Mouse (Mus musculus): ENCODE measurements around the gene Mcf2l. TPM values are rescaled to one million over a fixed set of nuclear protein-coding genes. Genes with fewer than 3 reads are reported as not detected.
A peak's percentile ranks its signal among the peaks of the same experiment; 100 is the strongest.

The Mcf2l gene
- polyA plus RNA-seq, 1 experiment from 2014 or later: 14.8 TPM

- no peaks in the 10 kb centered on the region for H3K27me3 ChIP-seq (ENCODE audit: control insufficient read depth, insufficient read depth, low read length)
- ATAC-seq (replicated peaks; ENCODE audit: insufficient number of reproducible peaks, low FRiP score, low TSS enrichment, low read depth): no peak
- H3K4me2 ChIP-seq (ENCODE audit: low read depth, low read length): no peak overlapping the region
- H3K4me3 ChIP-seq (ENCODE audit: low read depth, low read length): no peak overlapping the region
- no peak overlapping the region for H3K27ac ChIP-seq (replicated peaks; ENCODE audit: low read depth, low read length)
- no peaks in the 10 kb centered on the region for H3K36me3 ChIP-seq (replicated peaks; ENCODE audit: control insufficient read depth, insufficient read depth, low read depth, low read length)
- DNase-seq (ENCODE audit: low spot score): no peak
- H3K9me3 ChIP-seq (replicated peaks; ENCODE audit: control insufficient read depth, low read length): no peaks in the 10 kb centered on the region
- no peak overlapping the region for H3K9ac ChIP-seq (replicated peaks; ENCODE audit: low read length)
- H3K4me1 ChIP-seq (ENCODE audit: control insufficient read depth, insufficient read depth, low read length): no peaks in the 10 kb centered on the region
- WGBS: 39% methylated on average over 11 of the region's 11 CpGs
Observed at GRCm38 (mm10) chr8:12931426-12931825, 57.8 kb downstream of the Mcf2l start.

DNA sequence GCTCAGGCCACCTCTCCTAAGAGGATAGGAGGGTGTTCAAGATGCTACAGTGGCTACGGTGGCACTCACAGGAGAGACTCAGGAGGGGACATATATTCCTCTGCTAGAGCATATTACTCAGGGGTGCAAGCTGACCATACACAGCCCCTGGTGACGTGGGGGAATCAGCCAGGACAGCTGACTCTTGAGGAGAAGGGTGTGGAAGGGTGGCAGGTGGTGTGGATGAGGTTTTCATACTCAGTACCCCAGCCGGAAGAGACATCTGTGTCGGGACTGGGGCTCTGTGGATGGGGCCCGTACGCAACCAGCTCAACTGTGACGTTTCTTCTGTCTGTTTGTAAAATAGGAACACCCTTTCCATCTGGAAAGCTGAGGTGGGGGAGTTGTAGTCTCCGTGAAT is 58.9 kb downstream of the Mcf2l start:
- 89% methylated on average over 8 of the region's 8 CpGs for WGBS
- no peak for ATAC-seq (replicated peaks; ENCODE audit: insufficient number of reproducible peaks, low FRiP score, low TSS enrichment, low read depth)

DNA sequence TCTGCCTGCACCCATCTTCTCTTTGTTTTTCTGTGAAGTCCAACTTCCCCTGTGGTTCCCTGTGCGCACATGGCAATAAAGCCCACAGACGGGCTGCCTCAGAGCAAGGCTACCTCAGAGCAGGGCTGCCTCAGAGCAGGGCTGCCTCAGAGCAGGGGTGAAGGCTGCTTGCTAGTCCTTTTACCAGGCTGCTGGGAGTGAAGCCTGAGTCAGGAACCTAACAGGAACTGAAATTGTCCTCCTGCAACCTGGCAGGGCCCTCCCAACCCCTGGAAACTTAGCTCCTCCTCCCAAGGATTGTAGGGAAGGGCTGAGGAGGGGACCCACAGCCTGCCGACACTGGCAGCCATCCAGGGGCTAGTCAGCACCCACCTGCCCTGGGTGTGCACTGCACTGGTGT is 60.2 kb downstream of the Mcf2l start:
- no peak for ATAC-seq (replicated peaks; ENCODE audit: insufficient number of reproducible peaks, low FRiP score, low TSS enrichment, low read depth)
- Histone ChIP-seq H3K4me1 (ENCODE audit: control insufficient read depth, insufficient read depth, low read length) (no peaks in the 10 kb centered on the region), H3K27ac (replicated peaks; ENCODE audit: low read depth, low read length) (no peak overlapping the region), H3K27me3 (ENCODE audit: control insufficient read depth, insufficient read depth, low read length) (no peaks in the 10 kb centered on the region), H3K9ac (replicated peaks; ENCODE audit: low read length) (no peak overlapping the region), H3K9me3 (replicated peaks; ENCODE audit: control insufficient read depth, low read length) (no peaks in the 10 kb centered on the region), H3K36me3 (replicated peaks; ENCODE audit: control insufficient read depth, insufficient read depth, low read depth, low read length) (no peaks in the 10 kb centered on the region), H3K4me3 (ENCODE audit: low read depth, low read length) (no peak overlapping the region), H3K4me2 (ENCODE audit: low read depth, low read length) (no peak overlapping the region)
- DNase-seq (ENCODE audit: low spot score): no peak
- 70% methylated on average over 3 of the region's 3 CpGs for WGBS

More for the DNA sequence above, 58.9 kb downstream of the Mcf2l start:
- no peak overlapping the region for H3K9ac ChIP-seq (replicated peaks; ENCODE audit: low read length)
- no peaks in the 10 kb centered on the region for H3K36me3 ChIP-seq (replicated peaks; ENCODE audit: control insufficient read depth, insufficient read depth, low read depth, low read length)
- no peak overlapping the region for H3K4me3 ChIP-seq (ENCODE audit: low read depth, low read length)
- no peak overlapping the region for H3K27ac ChIP-seq (replicated peaks; ENCODE audit: low read depth, low read length)
- H3K9me3 ChIP-seq (replicated peaks; ENCODE audit: control insufficient read depth, low read length): no peaks in the 10 kb centered on the region
- no peak for DNase-seq (ENCODE audit: low spot score)
- no peaks in the 10 kb centered on the region for H3K4me1 ChIP-seq (ENCODE audit: control insufficient read depth, insufficient read depth, low read length)
- no peak overlapping the region for H3K4me2 ChIP-seq (ENCODE audit: low read depth, low read length)
- no peaks in the 10 kb centered on the region for H3K27me3 ChIP-seq (ENCODE audit: control insufficient read depth, insufficient read depth, low read length)

GRCm38 (mm10) chr8:12934453-12935043 is 60.9 kb downstream of the Mcf2l start:
- no peak overlapping the region for H3K4me3 ChIP-seq (ENCODE audit: low read depth, low read length)
- H3K9ac ChIP-seq (replicated peaks; ENCODE audit: low read length): no peak overlapping the region
- H3K36me3 ChIP-seq (replicated peaks; ENCODE audit: control insufficient read depth, insufficient read depth, low read depth, low read length): no peaks in the 10 kb centered on the region
- 79% methylated on average over 8 of the region's 8 CpGs for WGBS
- no peak overlapping the region for H3K27ac ChIP-seq (replicated peaks; ENCODE audit: low read depth, low read length)
- ATAC-seq (replicated peaks; ENCODE audit: insufficient number of reproducible peaks, low FRiP score, low TSS enrichment, low read depth) (no peak), DNase-seq (ENCODE audit: low spot score) (no peak)
- H3K4me1 ChIP-seq (ENCODE audit: control insufficient read depth, insufficient read depth, low read length): no peaks in the 10 kb centered on the region
- H3K4me2 ChIP-seq (ENCODE audit: low read depth, low read length): no peak overlapping the region
- H3K9me3 ChIP-seq (replicated peaks; ENCODE audit: control insufficient read depth, low read length): no peaks in the 10 kb centered on the region
- no peaks in the 10 kb centered on the region for H3K27me3 ChIP-seq (ENCODE audit: control insufficient read depth, insufficient read depth, low read length)

DNA sequence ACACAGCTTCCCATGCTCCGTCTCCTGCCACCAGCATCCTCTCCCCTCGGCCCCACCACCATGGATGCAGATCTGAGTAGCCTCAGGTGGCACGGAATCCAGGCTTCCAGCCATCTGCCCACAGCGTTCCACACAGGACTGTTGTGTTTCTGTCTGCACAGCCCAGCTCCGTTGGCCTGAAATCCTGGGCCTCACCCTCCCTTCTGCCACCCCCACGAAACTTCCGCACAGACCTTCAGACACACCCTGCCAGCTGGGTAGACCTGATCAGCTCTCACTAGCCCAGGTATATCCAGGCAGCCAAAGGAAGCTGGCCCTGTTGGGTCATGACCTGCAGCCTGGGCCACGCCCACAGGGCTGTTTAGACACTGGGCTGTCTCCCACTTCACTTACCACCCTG is 66.9 kb downstream of the Mcf2l start:
- Histone ChIP-seq H3K4me2 (ENCODE audit: low read depth, low read length) (no peak overlapping the region), H3K36me3 (replicated peaks; ENCODE audit: control insufficient read depth, insufficient read depth, low read depth, low read length) (no peaks in the 10 kb centered on the region), H3K9ac (replicated peaks; ENCODE audit: low read length) (no peak overlapping the region), H3K4me1 (ENCODE audit: control insufficient read depth, insufficient read depth, low read length) (no peaks in the 10 kb centered on the region; the same call in 1 of the 2 replicates), H3K27me3 (ENCODE audit: control insufficient read depth, insufficient read depth, low read length) (no peaks in the 10 kb centered on the region), H3K9me3 (replicated peaks; ENCODE audit: control insufficient read depth, low read length) (no peaks in the 10 kb centered on the region), H3K27ac (replicated peaks; ENCODE audit: low read depth, low read length) (no peak overlapping the region), H3K4me3 (ENCODE audit: low read depth, low read length) (no peak overlapping the region)
- DNase-seq (ENCODE audit: low spot score) (no peak), ATAC-seq (replicated peaks; ENCODE audit: insufficient number of reproducible peaks, low FRiP score, low TSS enrichment, low read depth) (no peak)
- WGBS: 80% methylated on average over 8 of the region's 8 CpGs

DNA sequence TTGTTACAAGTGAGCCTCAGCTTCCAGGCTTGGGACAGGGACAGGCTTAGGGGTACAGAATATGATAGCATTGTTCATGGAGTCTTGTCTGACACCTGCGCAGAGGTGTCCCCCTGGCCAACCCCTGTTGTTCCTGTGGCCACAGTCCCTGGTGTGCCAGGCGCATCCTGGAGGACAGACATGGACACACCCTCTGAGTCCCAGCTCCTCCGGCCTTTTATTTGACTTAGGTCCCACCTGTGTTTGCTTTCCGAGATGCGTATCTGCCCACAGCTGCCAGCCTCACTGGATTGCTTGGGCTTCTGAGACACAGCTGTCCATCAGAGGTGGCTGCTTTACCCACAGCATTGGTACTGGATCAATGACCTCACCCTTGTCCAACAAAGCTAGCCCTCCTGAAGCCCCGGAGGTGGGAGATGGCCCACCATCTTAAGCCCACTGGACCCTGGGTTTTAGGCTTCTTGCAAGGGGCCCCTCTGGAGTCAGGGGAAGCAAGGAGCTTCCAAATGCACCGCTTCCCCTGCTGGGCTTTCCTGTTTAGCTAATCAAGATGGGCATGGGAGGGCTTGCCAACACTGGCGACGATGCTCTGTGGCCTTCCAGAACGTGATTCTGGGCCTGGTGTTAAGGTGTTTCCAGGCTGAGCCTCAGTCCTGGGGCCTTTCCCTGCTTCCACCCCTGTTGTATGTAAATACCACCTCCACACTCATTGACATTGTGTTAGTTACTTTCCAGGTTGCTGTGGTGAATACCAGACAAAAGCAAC is 67.7 kb downstream of the Mcf2l start:
- Histone ChIP-seq H3K4me1 (ENCODE audit: control insufficient read depth, insufficient read depth, low read length) (no peaks in the 10 kb centered on the region; the same call in 1 of the 2 replicates), H3K9me3 (replicated peaks; ENCODE audit: control insufficient read depth, low read length) (no peaks in the 10 kb centered on the region), H3K27ac (replicated peaks; ENCODE audit: low read depth, low read length) (no peak overlapping the region), H3K4me3 (ENCODE audit: low read depth, low read length) (no peak overlapping the region), H3K9ac (replicated peaks; ENCODE audit: low read length) (no peak overlapping the region), H3K4me2 (ENCODE audit: low read depth, low read length) (no peak overlapping the region), H3K36me3 (replicated peaks; ENCODE audit: control insufficient read depth, insufficient read depth, low read depth, low read length) (no peaks in the 10 kb centered on the region), H3K27me3 (ENCODE audit: control insufficient read depth, insufficient read depth, low read length) (no peaks in the 10 kb centered on the region)
- DNase-seq (ENCODE audit: low spot score) (no peak), ATAC-seq (replicated peaks; ENCODE audit: insufficient number of reproducible peaks, low FRiP score, low TSS enrichment, low read depth) (no peak)
- WGBS: 84% methylated on average over 10 of the region's 10 CpGs

DNA sequence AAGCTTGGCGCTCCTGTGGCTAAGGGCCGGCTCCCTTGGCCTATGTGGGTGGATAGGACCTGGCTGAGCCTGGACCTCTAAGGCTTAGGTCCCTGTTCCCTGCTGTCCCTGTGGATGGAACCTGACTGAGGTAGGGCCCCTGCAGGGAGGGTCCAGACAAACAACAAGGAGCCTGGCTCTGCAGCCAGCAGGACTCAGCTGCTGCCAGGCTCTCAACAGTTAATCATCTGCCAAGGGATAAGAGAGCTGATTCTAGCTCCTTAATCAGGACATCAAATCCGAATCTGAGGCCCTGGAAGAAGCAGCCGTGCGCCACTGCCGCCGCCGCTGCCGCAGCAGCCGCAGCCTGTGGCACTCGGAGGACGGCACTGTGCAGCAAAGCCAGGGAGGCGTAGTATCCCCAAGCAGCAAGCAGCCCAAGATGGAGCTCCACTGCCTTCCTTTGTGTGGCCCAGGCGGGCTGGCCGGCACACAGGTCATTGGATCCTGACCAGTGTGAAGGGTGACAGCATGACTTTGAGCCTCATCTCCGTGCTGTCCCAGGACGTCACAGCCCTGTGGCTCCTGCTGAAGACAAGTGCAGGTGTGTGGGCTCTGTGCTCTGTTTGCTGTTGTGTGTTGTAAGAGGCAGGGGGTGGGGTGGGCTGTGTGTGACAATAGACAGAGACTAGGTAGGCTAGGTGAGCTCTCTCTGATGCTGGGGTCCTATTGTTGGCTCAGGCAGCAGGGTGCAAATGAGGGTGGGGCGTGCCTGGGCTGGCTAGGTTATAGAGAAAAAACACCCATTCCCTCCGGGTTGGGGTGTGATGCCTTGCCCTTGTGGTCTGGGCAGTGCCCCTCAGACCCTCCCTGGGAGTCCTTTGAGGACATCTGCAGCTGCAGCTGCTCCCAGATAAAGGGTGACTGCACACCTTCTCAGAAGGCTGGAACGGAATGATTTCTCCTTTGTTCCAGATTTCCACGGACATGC is 74.3 kb downstream of the Mcf2l start:
- Histone ChIP-seq H3K36me3 (replicated peaks; ENCODE audit: control insufficient read depth, insufficient read depth, low read depth, low read length) (no peaks in the 10 kb centered on the region), H3K9me3 (replicated peaks; ENCODE audit: control insufficient read depth, low read length) (no peaks in the 10 kb centered on the region), H3K4me3 (ENCODE audit: low read depth, low read length) (peak overlapping the region; percentile 40), H3K9ac (replicated peaks; ENCODE audit: low read length) (peak overlapping the region; percentile 67), H3K27me3 (ENCODE audit: control insufficient read depth, insufficient read depth, low read length) (no peaks in the 10 kb centered on the region), H3K4me1 (ENCODE audit: control insufficient read depth, insufficient read depth, low read length) (no peaks in the 10 kb centered on the region; the same call in 1 of the 2 replicates), H3K27ac (replicated peaks; ENCODE audit: low read depth, low read length) (peak overlapping the region; percentile 53), H3K4me2 (ENCODE audit: low read depth, low read length) (peak overlapping the region; percentile 65)
- WGBS: 5% methylated on average over 21 of the region's 21 CpGs
- ATAC-seq (replicated peaks; ENCODE audit: insufficient number of reproducible peaks, low FRiP score, low TSS enrichment, low read depth) (peak; percentile 84), DNase-seq (ENCODE audit: low spot score) (peak; percentile 67)
